Mouse (Mus musculus) E14TG2a.4 (cell line): ENCODE results near the gene Abcg1.

Experiments used
- CTCF ChIP-seq: conservative IDR thresholded peaks from 2 replicates; pipeline ENCODE4 v1.5.1; 2014; ENCODE audit warnings: low read length
- POU5F1 ChIP-seq: IDR thresholded peaks from 2 replicates; pipeline ENCODE4 v1.6.1; 2014; ENCODE audit warnings: low read length, borderline replicate concordance

- no peak for TF ChIP-seq CTCF
- TF ChIP-seq POU5F1, result no peak
These were observed 36.2 kb upstream of the Abcg1 start for GRCm38 (mm10) chr17:31021276-31021675.
